Mouse (Mus musculus): ENCODE results near the gene Diaph2. TPM values are rescaled to one million over a fixed set of nuclear protein-coding genes. Genes with fewer than 3 reads are reported as not detected.
"Not testable (repeated sequence)": the region's sequence is repeated elsewhere in the genome, so short reads cannot be mapped to it uniquely, and the experiment has no call there.

Diaph2 gene
- polyA plus RNA-seq, 1 experiment = 0.92 TPM

- no peak for DNase-seq (ENCODE audit: low read depth, low spot score)
- 74% methylated on average over 1 of the region's 1 CpGs for WGBS
Measured at GRCm38 (mm10) chrX:130246652-130247051, 497.1 kb downstream of the Diaph2 start.

- no peak for DNase-seq (ENCODE audit: low read depth, low spot score)
- 92% methylated on average over 4 of the region's 4 CpGs for WGBS
Measured at GRCm38 (mm10) chrX:130253664-130254063, 504.1 kb downstream of the Diaph2 start.

- DNase-seq (ENCODE audit: low read depth, low spot score) = no peak
Measured at GRCm38 (mm10) chrX:130265707-130266106, 516.2 kb downstream of the Diaph2 start.

DNA sequence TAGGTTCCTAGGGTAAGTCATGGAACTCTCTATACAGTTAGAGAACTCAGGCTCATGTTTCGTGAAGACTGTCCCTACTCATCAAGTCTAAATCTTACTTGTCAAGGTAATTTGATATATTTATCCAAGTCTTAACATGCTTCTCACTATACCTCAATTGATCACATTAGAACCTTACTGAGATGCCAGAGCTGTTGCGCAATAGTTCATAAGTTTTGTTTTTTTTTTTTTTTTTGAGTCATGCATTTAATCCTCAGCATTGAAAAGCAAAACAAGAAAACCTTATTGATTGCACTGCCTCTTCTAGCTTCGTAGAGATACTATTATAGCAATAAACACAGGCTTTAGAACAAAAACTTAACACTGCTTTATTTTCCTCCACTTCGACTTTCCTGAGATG is 529.6 kb downstream of the Diaph2 start:
- WGBS = 82% methylated on average over 4 of the region's 4 CpGs
- no peak for DNase-seq (ENCODE audit: low read depth, low spot score)

- 28% methylated on average over 2 of the region's 2 CpGs for WGBS
- peak; percentile 11 for DNase-seq (ENCODE audit: low read depth, low spot score)
Measured at GRCm38 (mm10) chrX:130281484-130281883, 531.9 kb downstream of the Diaph2 start.

DNA sequence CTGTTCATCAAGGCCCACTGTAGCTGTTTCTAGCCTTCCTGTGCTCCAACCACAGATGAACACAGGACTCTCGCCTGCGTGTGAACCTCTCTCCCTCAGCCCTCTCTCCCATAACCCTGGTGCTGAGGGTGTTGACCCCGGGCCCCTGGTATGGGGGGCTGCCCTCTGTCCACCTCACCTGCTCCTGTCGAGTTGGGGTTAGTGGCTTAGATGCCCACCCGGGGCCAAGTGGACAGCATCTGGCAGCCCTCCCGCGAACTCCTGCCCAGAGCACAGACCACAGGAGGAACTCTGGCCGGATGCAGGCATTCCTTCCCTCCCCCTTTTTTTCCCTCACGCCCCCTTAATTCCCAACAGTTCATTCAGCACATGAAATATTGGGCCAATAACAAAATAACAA is 537.5 kb downstream of the Diaph2 start:
- 88% methylated on average over 9 of the region's 9 CpGs for WGBS

GRCm38 (mm10) chrX:130289775-130290174 is 540.2 kb downstream of the Diaph2 start:
- 79% methylated on average over 5 of the region's 5 CpGs for WGBS
- DNase-seq (ENCODE audit: low read depth, low spot score) = no peak

More for the DNA sequence above, 537.5 kb downstream of the Diaph2 start:
- DNase-seq (ENCODE audit: low read depth, low spot score) = no peak

- DNase-seq (ENCODE audit: low read depth, low spot score) = no peak
Measured at GRCm38 (mm10) chrX:130350808-130351435, 601.4 kb downstream of the Diaph2 start.

DNA sequence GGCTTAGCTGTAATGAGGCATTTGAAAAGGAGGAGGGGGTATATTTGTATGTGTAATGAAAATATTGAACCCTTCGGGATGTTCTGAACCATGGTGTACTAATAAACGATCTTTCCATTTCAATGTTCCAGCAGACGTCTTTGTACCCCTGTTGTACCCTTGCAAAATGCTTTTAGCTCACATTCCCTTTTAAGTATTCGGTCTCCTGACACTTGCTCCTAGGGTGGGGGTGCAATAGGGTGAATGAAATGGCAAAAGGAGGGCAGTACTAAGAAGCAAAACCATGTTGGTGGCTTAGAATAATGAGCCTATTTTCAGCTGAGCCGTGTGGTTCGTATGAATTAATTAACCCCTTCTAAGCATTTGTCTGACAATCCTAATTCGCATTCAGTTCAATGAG is 601.9 kb downstream of the Diaph2 start:
- DNase-seq (ENCODE audit: low read depth, low spot score) = no peak
- 76% methylated on average over 7 of the region's 7 CpGs for WGBS

- 89% methylated on average over 4 of the region's 4 CpGs for WGBS
- DNase-seq (ENCODE audit: low read depth, low spot score) = no peak
Measured at GRCm38 (mm10) chrX:130393508-130394145, 644.1 kb downstream of the Diaph2 start.

- WGBS = 16% methylated on average over 3 of the region's 3 CpGs
- no peak for DNase-seq (ENCODE audit: low read depth, low spot score)
Measured at GRCm38 (mm10) chrX:130403214-130403613, 653.7 kb downstream of the Diaph2 start.

- DNase-seq (ENCODE audit: low read depth, low spot score) = not testable (repeated sequence)
- WGBS = 91% methylated on average over 3 of the region's 3 CpGs
Measured at GRCm38 (mm10) chrX:130407471-130407870, 657.9 kb downstream of the Diaph2 start.

- no peak for DNase-seq (ENCODE audit: low read depth, low spot score)
- 82% methylated on average over 1 of the region's 1 CpGs for WGBS
Measured at GRCm38 (mm10) chrX:130408985-130409384, 659.4 kb downstream of the Diaph2 start.

- WGBS = 80% methylated on average over 2 of the region's 2 CpGs
- no peak for DNase-seq (ENCODE audit: low read depth, low spot score)
Measured at GRCm38 (mm10) chrX:130423134-130423533, 673.6 kb downstream of the Diaph2 start.

DNA sequence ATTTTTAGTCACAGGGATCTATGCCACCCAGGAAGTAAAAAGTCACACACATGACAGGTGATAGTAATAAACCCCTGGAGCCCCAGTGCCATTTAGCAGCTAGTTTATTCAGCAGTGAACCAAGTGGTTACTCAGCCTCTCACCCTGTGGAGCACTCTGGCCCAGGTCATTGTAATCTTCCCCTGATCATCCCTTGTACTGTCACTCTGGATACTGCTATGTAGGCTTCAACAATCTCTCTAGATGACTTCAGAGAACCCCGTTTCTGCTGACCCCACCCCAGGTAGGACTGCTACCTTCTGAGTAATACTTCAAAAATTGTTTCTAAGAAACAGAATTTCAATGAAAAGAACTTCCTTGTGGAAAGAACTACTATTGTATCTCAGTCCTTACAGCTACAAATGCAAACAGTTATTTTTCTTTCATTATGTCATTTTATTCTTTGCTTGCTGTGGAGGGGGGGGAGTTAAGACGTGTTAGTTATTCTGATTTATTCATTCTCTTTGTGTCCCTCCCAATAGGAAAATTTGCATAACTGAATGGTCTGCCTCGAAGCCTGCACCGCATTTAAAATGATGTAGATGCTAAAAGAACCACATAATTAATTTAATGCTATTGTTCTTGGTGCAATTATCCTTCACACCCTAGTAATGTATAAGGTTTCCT is 702.4 kb downstream of the Diaph2 start:
- WGBS = 74% methylated on average over 4 of the region's 4 CpGs

DNA sequence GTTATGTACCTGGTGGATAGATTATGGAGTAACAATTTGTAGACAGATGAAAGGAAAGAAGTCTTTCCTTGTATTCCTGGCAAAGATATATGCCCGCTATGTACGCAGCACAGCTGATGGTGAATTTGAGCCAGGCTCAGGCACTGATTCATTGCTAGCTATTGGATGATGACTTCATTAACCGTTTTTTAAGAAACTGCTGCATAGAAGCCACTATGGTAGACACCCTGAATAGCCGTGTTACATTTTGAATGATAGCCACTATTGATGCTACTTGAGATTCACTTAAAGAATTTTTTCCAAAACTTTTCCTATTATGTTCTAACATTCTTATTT is 702.9 kb downstream of the Diaph2 start:
- WGBS = 85% methylated on average over 4 of the region's 4 CpGs
- DNase-seq (ENCODE audit: low read depth, low spot score) = no peak

More for the DNA sequence above, 702.4 kb downstream of the Diaph2 start:
- no peak for DNase-seq (ENCODE audit: low read depth, low spot score)

DNA sequence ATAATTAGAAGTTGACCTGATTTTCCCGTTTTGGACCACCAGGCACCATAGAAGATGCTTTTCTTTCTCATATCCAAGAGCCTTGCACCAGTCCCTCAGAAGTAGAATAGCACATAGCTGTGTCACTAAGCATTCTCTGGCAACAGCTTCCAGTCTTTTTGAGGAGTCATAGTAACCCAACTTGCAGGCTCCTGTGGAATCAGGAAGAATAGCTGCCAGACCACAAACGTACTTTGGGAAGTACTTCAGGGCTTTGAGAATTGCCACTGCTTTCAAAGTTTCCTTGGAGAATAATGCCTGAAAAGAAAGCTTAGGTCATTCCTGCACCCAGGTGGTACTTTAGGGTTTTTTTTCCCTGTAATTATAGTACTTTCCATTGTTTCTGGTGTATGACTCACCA is 723.6 kb downstream of the Diaph2 start:
- 38% methylated on average over 2 of the region's 2 CpGs for WGBS
- DNase-seq (ENCODE audit: low read depth, low spot score) = no peak

DNA sequence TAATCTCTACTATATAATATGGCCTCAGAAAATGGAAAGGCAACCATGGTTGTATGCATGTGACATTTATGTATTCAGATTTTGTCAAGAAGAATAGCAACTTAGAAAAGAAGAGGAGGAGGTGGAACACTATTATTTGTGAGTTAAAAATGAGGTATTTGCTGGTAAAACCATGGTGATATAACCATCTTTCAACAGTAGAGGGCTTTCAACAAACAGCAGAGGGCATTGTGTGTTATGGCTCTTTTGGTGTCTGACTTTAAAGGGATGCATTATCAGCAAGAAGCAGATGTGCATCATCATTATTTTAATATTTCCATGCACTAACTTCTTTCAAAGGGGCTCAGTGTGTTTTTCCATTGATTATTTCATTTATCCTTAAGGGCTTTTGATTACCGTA is 731.3 kb downstream of the Diaph2 start:
- no peak for DNase-seq (ENCODE audit: low read depth, low spot score)
- 97% methylated on average over 1 of the region's 1 CpGs for WGBS

- WGBS = 71% methylated on average over 12 of the region's 12 CpGs
- no peak for DNase-seq (ENCODE audit: low read depth, low spot score)
Measured at GRCm38 (mm10) chrX:130502680-130503464, 753.3 kb downstream of the Diaph2 start.

GRCm38 (mm10) chrX:130503465-130503860 is 753.9 kb downstream of the Diaph2 start:
- WGBS = 84% methylated on average over 3 of the region's 3 CpGs
- DNase-seq (ENCODE audit: low read depth, low spot score) = no peak
